Mouse (Mus musculus) C2C12 (cell line): ENCODE results near the gene Serpinb13.

Experiments used
- CEBPB ChIP-seq: IDR thresholded peaks from one replicate; pipeline ENCODE4 v1.6.1; 2011; ENCODE audit warnings: low read depth, mild to moderate bottlenecking, control low read depth, moderate library complexity
- CTCF ChIP-seq: IDR thresholded peaks from one replicate; pipeline ENCODE4 v1.5.1; 2011; ENCODE audit not compliant: control insufficient read depth, insufficient read depth, insufficient read length
- MAX ChIP-seq: IDR thresholded peaks from one replicate; pipeline ENCODE4 v1.6.1; 2011; ENCODE audit warnings: mild to moderate bottlenecking, control low read depth
- MYOD1 ChIP-seq: IDR thresholded peaks from one replicate; pipeline ENCODE4 v1.6.1; 2011; ENCODE audit warnings: low read depth; ENCODE audit not compliant: control insufficient read depth, insufficient read length
- MYOG ChIP-seq: IDR thresholded peaks from one replicate; pipeline ENCODE4 v1.6.1; 2011; ENCODE audit not compliant: control insufficient read depth, insufficient read length; ENCODE audit errors: extremely low read depth
- USF1 ChIP-seq: IDR thresholded peaks from one replicate; pipeline ENCODE4 v1.6.1; 2011; ENCODE audit warnings: low read depth, mild to moderate bottlenecking, control low read depth, moderate library complexity

GRCm38 (mm10) chr1:106934265-106934664, 46.5 kb upstream of the Serpinb13 start, which contains the start of gene Serpinb12:
- TF ChIP-seq CTCF (no peak), MYOG (no peak), MAX (no peak), USF1 (no peak), CEBPB (no peak), MYOD1 (no peak)
